Mouse (Mus musculus) lung, embryonic 16.5 days (tissue): ENCODE data around the gene Ctrc. TPM values are rescaled to one million over a fixed set of nuclear protein-coding genes. Genes with fewer than 3 reads are reported as not detected.
A peak's percentile ranks its signal among the peaks of the same experiment; 100 is the strongest.

ENCODE experiments used
- ATAC-seq: fragments of 200-750 bp; cut with Nextera tagmentation; 2 replicates; pipeline ENCODE4 v1.8.0; 2017; ENCODE audit warnings: low read depth, mild to moderate bottlenecking, moderate library complexity
- H3K27ac ChIP-seq: fragments of 300-500 bp; sonication (generic); 2 replicates; pipeline ENCODE4 v1.5.1; 2014; ENCODE audit warnings: mild to moderate bottlenecking, control low read depth, low read length
- H3K27me3 ChIP-seq: fragments of 300-500 bp; sonication (generic); 2 replicates; pipeline ENCODE4 v1.6.1; 2014; ENCODE audit warnings: low read depth, low read length, mixed read lengths; ENCODE audit not compliant: control insufficient read depth, insufficient read depth
- H3K36me3 ChIP-seq: fragments of 300-500 bp; sonication (generic); 2 replicates; pipeline ENCODE4 v1.6.1; 2014; ENCODE audit warnings: low read length; ENCODE audit not compliant: control insufficient read depth, insufficient read depth
- H3K4me1 ChIP-seq: fragments of 300-500 bp; sonication (generic); replicated peaks from 2 replicates; pipeline ENCODE4 v1.6.1; 2014; ENCODE audit warnings: low read length, mixed read lengths; ENCODE audit not compliant: control insufficient read depth, insufficient read depth
- H3K4me2 ChIP-seq: fragments of 300-500 bp; sonication (generic); 2 replicates; pipeline ENCODE4 v1.6.1; 2014; ENCODE audit warnings: low read depth, low read length, control low read depth
- H3K4me3 ChIP-seq: fragments of 300-500 bp; sonication (generic); 2 replicates; pipeline ENCODE4 v1.5.1; 2014; ENCODE audit warnings: mild to moderate bottlenecking, low read length, control low read depth
- H3K9ac ChIP-seq: fragments of 300-500 bp; sonication (generic); 2 replicates; pipeline ENCODE4 v1.6.1; 2014; ENCODE audit warnings: low read length, control low read depth
- H3K9me3 ChIP-seq: fragments of 300-500 bp; sonication (generic); 2 replicates; pipeline ENCODE4 v1.6.1; 2016; ENCODE audit warnings: low read length; ENCODE audit not compliant: control insufficient read depth
- WGBS: fragments of 180-500 bp; shearing (Covaris S2); extraction: QIAGEN DNeasy Blood & Tissue Kit; methylation state at CpG from one replicate; pipeline ENCODE4 v1.1.7; 2014; 5-methylcytosine and 5-hydroxymethylcytosine counted together
- polyA plus RNA-seq: library from polyadenylated mRNA; unstranded; fragments of >200 nt; fragmentation: Nextera tagmentation; extraction: Ambion mirVana; gene quantifications from 2 replicates; pipeline ENCODE4 v1.2.1, GENCODE M21; 2015

Gene Ctrc
- polyA plus RNA-seq = not detected in 2 replicates

GRCm38 (mm10) chr4:141845999-141846398, at the start of gene Ctrc:
Gene Ctrc (minus strand): TSS chr4:141846359.
- Histone ChIP-seq H3K36me3 (no peaks in the 10 kb centered on the region), H3K4me3 (no peak within 1 kb of the TSS), H3K27ac (no peak within 1 kb of the TSS), H3K27me3 (no peaks in the 10 kb centered on the region), H3K9me3 (no peaks in the 10 kb centered on the region), H3K4me1 (no peaks in the 10 kb centered on the region), H3K4me2 (no peak within 1 kb of the TSS), H3K9ac (no peak within 1 kb of the TSS)
- 79% methylated on average over 6 of the region's 6 CpGs for WGBS
- ATAC-seq = no peak

- 47% methylated on average over 12 of the region's 12 CpGs for WGBS
- Histone ChIP-seq H3K4me1 (peaks cover 15% of the 10 kb centered on the region), H3K4me2 (no peak overlapping the region), H3K4me3 (no peak overlapping the region), H3K27ac (no peak overlapping the region), H3K36me3 (no peaks in the 10 kb centered on the region), H3K27me3 (no peaks in the 10 kb centered on the region), H3K9me3 (no peaks in the 10 kb centered on the region), H3K9ac (peak overlapping the region; percentile 13; the same call in 1 of the 2 replicates)
- no peak for ATAC-seq
Measured at GRCm38 (mm10) chr4:141895772-141896171, 49.6 kb upstream of the Ctrc start.

GRCm38 (mm10) chr4:141893157-141893784, 47.1 kb upstream of the Ctrc start:
- no peaks in the 10 kb centered on the region for H3K9me3 ChIP-seq
- no peak overlapping the region for H3K4me2 ChIP-seq
- H3K27ac ChIP-seq = no peak overlapping the region
- WGBS = 74% methylated on average over 8 of the region's 8 CpGs
- no peaks in the 10 kb centered on the region for H3K36me3 ChIP-seq
- ATAC-seq = no peak
- no peaks in the 10 kb centered on the region for H3K27me3 ChIP-seq
- H3K9ac ChIP-seq = no peak overlapping the region
- H3K4me3 ChIP-seq = no peak overlapping the region
- peaks cover 4% of the 10 kb centered on the region for H3K4me1 ChIP-seq

GRCm38 (mm10) chr4:141886385-141886968, 40.3 kb upstream of the Ctrc start:
- H3K9ac ChIP-seq = no peak overlapping the region
- no peaks in the 10 kb centered on the region for H3K36me3 ChIP-seq
- H3K4me3 ChIP-seq = no peak overlapping the region
- no peaks in the 10 kb centered on the region for H3K9me3 ChIP-seq
- 35% methylated on average over 6 of the region's 6 CpGs for WGBS
- H3K27ac ChIP-seq = no peak overlapping the region
- ATAC-seq = no peak
- H3K27me3 ChIP-seq = no peaks in the 10 kb centered on the region
- no peak overlapping the region for H3K4me2 ChIP-seq
- peaks cover 11% of the 10 kb centered on the region for H3K4me1 ChIP-seq

GRCm38 (mm10) chr4:141885451-141885850, 39.3 kb upstream of the Ctrc start:
- Histone ChIP-seq H3K9ac (no peak overlapping the region), H3K27ac (no peak overlapping the region), H3K27me3 (no peaks in the 10 kb centered on the region), H3K9me3 (no peaks in the 10 kb centered on the region), H3K4me2 (no peak overlapping the region), H3K4me1 (peaks cover 13% of the 10 kb centered on the region), H3K36me3 (no peaks in the 10 kb centered on the region), H3K4me3 (no peak overlapping the region)
- no peak for ATAC-seq
- 56% methylated on average over 9 of the region's 9 CpGs for WGBS

- Histone ChIP-seq H3K36me3 (no peaks in the 10 kb centered on the region), H3K4me1 (peaks cover 13% of the 10 kb centered on the region), H3K27ac (no peak overlapping the region), H3K4me2 (no peak overlapping the region), H3K9ac (no peak overlapping the region), H3K4me3 (no peak overlapping the region), H3K9me3 (no peaks in the 10 kb centered on the region), H3K27me3 (no peaks in the 10 kb centered on the region)
- ATAC-seq = no peak
- 75% methylated on average over 7 of the region's 7 CpGs for WGBS
Measured at GRCm38 (mm10) chr4:141882858-141883257, 36.7 kb upstream of the Ctrc start.

- no peak overlapping the region for H3K4me2 ChIP-seq
- no peak overlapping the region for H3K4me3 ChIP-seq
- H3K9ac ChIP-seq = no peak overlapping the region
- H3K36me3 ChIP-seq = no peaks in the 10 kb centered on the region
- no peaks in the 10 kb centered on the region for H3K9me3 ChIP-seq
- H3K4me1 ChIP-seq = peaks cover 13% of the 10 kb centered on the region
- H3K27me3 ChIP-seq = no peaks in the 10 kb centered on the region; the same call in 1 of the 2 replicates
- H3K27ac ChIP-seq = no peak overlapping the region
- 35% methylated on average over 5 of the region's 5 CpGs for WGBS
- 0 out of 2 replicates have a peak, but pooled peaks have one; percentile 24 for ATAC-seq
Measured at GRCm38 (mm10) chr4:141881950-141882349, 35.8 kb upstream of the Ctrc start.

GRCm38 (mm10) chr4:141881289-141881914, 35.2 kb upstream of the Ctrc start:
- no peak overlapping the region for H3K4me3 ChIP-seq
- WGBS = 40% methylated on average over 10 of the region's 10 CpGs
- no peak overlapping the region for H3K9ac ChIP-seq
- no peaks in the 10 kb centered on the region; the same call in 1 of the 2 replicates for H3K27me3 ChIP-seq
- H3K4me2 ChIP-seq = no peak overlapping the region
- peak; percentile 19; the same call in 1 of the 2 replicates for ATAC-seq
- no peaks in the 10 kb centered on the region for H3K9me3 ChIP-seq
- no peak overlapping the region for H3K27ac ChIP-seq
- H3K36me3 ChIP-seq = no peaks in the 10 kb centered on the region
- H3K4me1 ChIP-seq = peaks cover 13% of the 10 kb centered on the region

- H3K36me3 ChIP-seq = no peaks in the 10 kb centered on the region
- no peak overlapping the region for H3K9ac ChIP-seq
- H3K9me3 ChIP-seq = no peaks in the 10 kb centered on the region
- H3K4me1 ChIP-seq = peaks cover 18% of the 10 kb centered on the region
- no peak for ATAC-seq
- H3K4me3 ChIP-seq = no peak overlapping the region
- WGBS = 40% methylated on average over 9 of the region's 9 CpGs
- H3K27me3 ChIP-seq = no peaks in the 10 kb centered on the region; the same call in 1 of the 2 replicates
- H3K4me2 ChIP-seq = no peak overlapping the region
- no peak overlapping the region for H3K27ac ChIP-seq
Measured at GRCm38 (mm10) chr4:141879875-141880274, 33.7 kb upstream of the Ctrc start.
